Mouse (Mus musculus) heart, adult 11 months (tissue): ENCODE results near the gene Dtnb.

Source experiments
- DNase-seq: peaks from one replicate; pipeline ENCODE4 v3.0.0; 2022

Gene Dtnb

DNA sequence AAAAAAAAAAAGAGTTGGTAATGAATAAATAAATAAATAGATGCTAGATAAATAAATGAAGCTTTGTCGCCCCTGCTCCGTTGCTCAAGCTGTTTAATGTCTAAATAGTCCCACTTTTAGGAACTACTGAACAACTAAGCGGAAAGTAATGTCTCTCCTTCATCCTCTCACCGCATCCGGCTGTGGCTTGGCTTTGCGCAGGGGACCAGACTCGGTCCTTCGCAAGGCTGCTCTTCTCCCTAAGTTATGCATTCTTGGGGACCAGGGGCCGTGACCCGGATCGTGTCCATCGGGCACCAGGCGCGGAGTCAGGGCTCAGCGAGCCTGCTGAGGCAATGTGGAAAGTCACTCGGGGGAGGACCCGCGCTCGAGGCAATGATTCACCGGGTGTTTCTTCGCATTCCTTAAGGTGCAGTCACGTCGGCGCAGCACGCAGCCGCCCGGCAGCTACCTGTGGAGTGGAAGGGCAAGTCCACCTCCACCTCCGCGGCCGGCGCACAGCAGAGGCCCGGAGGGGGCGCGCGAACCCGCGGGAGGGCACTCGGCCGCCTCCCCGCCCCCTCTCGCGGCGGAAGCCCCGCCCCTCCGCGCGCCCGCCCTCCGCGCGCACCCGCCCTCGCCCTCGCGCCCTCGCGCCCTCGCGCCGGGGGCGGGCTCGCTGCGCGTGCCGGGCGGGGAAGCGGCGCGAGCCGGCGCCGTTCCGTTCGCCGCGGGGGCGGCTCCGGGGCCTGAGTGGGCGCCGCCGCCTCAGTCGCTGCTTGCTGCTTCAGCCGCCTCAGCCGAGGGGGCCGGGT, at the start of gene Dtnb:
Dtnb (plus strand) TSS at position 595 of the 794 bp plus-strand sequence.
- peak; percentile 98 for DNase-seq

DNA sequence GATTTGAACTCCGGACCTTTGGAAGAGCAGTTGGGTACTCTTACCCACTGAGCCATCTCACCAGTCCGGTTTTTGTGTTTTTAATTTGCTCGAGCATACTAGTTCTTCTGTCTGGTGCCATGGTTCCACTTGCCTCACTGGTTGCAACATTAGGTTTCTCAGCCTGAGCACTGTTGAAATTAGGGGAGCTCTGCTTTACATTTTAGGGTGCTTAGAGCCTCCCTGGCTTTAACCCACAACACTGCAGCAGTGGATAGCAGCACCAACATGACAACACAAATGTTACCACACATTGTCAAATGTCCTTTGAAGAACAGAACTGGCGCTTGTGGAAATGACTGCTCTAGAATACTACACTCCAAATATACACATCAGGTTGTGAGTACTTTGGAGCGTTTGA, 46.6 kb upstream of the Dtnb start:
- peak; percentile 54 for DNase-seq

DNA sequence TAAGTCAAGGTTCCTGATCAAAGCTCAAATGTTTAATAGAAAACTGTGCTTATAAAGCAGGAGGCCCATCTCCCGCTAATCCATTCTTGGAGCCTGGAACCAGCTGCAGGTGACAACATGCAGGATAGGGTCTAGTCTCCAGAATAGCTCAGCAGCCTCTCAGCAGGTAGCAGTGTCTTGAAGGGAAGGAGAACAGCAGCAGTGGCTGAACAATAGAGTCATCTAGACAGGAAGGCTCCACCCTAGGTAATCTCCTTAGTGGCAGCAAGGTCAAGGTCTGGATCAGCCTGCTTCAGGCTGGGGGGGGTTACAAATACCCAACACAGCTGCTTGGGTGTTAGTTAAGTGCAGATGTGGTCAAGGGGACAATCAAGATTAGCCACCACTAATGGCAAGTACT, 36.7 kb upstream of the Dtnb start:
- peak; percentile 58 for DNase-seq

DNA sequence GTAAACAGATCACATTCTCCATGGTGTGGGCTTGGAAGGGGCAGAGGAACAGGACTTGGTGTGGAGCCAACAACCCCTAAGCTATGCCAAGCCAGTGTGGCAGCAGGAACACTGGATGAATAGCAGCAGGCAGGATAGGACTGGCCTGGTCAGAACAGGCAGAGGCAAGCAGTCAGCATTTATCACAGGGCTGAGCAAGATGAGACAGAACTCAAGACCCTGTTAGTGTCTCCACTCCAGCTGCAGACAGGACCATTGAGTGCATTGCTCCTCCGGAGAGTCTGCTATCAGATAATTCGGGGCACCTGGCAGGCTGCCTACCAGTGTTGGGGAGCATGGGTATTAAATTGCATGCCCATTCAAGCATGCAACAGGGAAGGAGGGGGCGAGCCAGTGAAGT, 34.6 kb upstream of the Dtnb start:
- DNase-seq = peak; percentile 53

DNA sequence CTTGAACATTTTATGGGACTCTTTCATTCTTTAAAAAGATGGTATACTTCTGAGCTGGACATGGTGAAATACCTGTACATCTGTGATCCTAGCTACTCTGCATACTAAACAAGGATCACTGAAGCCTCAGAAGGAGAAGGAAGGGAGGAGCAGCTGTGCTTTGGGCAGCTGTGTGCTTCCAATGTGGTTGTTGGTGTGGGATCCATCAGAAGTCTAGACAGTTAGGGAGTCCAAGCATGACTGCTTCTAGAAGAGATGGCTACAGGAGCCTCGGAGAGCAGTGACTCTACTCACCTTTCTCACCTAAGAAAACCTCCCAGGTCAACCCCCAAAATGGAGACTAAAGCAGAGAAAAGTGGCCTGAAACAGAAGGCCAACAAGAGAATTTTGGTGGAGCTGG, 34.1 kb upstream of the Dtnb start:
- DNase-seq = peak; percentile 49

DNA sequence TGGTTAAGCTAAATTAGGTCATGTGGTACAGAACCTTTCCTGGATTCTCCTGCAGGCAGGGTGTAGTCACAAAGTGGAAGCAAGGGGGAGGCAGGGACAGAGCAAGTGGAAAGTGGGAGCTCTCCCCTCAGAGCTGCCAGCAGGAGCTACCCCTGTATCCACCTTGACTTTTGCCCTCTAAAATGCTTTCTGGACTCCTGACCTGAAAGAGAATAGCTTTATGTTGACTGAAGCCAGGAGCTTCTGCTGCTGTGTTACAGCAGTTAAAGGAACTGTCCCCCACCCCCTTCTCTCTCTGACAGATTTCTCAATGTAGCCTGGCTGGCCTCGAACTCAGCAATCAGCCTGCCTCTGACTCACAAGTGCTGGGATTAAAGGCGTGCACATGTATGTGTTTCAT, 32.6 kb upstream of the Dtnb start:
- DNase-seq = peak; percentile 66

DNA sequence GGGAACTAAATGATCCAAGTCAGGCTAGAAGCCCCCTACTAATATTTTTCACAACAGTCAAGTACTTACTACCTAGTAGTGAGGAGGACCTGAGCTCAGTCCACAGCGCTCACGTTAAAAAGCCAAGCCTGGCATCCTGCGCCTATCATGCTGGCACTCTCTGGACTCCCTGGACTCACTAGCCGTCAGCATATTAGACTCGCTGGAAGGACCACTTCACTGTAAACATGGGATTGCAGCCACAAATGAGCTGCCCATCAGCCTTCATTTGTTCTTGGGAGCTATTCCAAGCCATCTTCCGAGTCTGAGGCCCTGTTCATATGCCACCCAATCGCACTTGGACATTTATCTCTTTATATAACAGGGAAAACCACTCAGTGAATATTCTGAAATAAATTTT, 31.3 kb upstream of the Dtnb start:
- peak; percentile 74 for DNase-seq

DNA sequence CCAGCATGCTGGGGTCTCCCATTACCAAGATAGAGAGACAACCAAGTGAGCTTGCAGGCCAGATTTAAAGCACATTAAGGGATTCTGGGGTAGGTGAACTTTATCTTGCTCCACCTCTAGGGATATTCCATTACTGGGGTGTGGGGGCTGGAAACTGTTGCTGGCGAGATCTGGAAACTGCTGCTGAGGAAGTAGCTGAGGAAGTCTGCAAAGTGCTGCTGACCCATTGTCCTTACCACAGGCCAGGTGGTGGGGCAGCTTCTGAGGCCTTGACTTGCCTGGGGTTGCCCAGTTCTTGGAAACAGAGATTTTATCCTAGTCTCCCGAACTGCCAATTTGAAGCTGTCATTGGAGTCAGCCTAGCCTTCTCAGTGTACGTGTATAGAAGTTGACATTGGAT, 26.7 kb upstream of the Dtnb start:
- DNase-seq = peak; percentile 54

DNA sequence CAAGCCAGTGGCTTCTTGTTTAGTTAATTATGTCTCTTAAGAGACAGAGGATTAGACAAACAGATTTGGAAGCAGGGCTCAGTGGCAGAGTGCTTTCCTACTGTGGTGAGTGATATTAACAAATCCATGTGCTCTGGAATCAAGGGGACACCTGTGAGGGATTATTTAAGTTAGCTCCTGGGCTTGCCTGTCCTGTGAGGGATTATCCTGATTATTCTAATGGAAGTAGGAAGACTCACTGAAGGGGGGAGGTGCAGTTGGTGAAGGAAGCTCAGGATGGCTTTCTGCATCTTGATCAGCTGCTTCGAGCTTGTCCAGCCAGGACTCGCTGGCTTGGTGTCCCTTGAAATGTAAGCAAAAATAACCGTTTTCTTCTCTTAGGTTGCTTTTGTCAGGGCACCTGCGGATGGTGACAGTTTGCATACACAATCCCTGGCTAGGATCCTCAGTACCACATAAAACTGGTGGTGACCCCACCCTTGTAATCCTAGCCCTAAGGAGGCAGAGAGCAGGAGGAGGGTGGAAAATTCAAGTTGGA, 26.0 kb upstream of the Dtnb start:
- peak; percentile 78 for DNase-seq

DNA sequence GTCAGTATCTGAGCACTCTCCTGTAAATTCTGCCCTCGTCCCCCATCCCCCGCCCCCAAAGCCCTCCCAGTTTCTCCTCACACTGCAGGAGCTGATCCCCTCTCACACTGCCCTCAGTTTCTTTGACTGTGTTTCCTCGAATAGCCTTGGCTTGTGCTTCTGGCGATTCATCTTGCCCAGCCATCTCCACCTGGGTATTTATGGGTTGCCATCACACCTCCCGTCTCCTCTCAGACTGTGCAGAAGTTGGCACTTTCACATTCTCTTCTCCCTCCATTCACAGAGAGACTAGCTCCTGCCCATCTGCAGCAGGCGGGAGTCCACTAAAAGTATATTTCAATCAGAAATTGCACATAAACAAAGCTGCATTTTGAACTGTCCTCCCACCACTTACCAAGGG, 25.4 kb upstream of the Dtnb start:
- peak; percentile 72 for DNase-seq

DNA sequence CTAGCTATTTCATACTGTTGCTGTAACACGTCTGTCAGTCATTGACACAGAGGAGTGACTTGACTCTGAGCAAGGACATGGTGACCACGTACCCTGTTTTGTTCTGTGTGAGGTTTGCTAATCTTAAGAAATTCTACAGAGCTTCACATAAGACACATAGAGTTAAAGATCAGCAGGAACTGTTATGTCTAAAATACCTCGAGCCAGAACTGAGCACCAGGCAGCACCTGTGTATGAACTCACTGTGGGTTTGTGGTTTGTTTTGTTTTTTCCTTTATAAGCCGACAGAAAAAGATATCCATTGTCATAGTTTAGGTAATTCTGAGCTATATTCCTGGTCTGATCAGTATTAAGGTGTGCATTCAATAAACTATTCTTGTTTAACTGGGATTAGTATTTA, 24.7 kb upstream of the Dtnb start:
- no peak for DNase-seq

DNA sequence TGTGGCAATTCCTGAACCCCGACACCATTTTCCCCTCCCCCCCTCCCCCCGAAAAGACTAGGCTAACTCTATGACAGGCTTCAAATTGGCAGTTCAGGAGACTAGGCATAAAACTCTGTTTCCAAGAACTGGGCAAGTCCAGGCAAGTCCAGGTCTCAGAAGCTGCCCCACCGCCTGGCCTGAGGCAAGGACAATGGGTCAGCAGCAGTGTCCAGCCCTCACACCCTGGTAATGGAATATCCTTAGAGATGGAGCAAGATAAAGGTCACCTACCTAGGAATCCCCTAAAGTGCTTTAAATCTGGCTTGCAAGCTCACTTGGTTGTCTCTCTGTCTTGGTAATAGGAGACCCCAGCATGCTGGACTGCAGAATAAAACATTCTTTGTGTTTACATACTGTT, 24.3 kb upstream of the Dtnb start:
- DNase-seq = peak; percentile 57

DNA sequence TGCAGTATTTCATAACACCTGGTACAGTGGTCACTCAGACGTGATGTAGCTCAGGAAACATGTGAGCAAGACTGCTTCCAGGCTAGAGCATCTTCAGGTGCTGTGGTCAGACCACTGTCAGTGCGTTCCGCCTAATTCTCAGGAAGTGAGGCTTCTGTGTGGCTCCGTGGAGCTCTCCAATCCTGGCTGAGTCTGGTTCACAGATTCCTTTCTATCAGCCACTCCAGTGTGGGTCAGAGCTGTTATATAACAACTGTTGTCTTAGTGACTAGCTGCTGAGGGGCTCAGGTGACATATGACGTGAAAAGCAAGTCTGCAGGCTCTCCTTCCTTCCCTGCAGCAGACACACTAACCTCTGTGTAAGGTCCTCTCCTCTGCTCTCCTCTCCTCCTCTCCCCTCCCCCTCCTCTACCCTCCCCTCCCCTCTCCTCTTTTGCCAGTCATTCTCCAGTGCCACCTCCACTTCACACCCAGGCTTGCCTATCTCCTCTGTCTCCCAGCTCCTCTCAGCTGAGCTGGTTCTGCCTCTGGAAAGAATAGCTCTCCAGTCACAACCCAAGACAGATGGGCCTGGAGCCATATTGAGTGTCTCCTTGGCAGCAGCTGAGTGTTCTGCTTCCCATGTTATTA, 23.5 kb upstream of the Dtnb start:
- peak; percentile 93 for DNase-seq

DNA sequence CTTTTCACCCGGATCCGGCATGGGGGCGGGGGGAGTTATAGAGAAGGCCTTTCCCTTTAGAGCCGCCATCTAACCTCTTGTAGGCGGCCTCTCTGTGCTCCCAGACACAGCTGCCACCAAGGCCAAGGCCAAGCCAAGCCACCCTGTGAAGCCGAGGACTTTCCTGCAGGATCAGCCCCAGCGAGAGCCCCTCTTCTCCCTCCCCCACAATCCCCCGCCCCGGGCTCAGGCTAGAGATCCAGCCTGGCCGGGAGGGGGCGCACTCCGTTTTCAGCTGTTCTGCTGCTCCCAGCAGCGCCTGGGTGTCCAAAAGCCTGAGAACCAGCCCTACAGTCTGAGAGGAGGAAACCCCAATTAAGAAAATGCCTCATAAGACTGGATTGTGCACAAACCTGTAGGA, 21.9 kb upstream of the Dtnb start:
- DNase-seq = peak; percentile 64

DNA sequence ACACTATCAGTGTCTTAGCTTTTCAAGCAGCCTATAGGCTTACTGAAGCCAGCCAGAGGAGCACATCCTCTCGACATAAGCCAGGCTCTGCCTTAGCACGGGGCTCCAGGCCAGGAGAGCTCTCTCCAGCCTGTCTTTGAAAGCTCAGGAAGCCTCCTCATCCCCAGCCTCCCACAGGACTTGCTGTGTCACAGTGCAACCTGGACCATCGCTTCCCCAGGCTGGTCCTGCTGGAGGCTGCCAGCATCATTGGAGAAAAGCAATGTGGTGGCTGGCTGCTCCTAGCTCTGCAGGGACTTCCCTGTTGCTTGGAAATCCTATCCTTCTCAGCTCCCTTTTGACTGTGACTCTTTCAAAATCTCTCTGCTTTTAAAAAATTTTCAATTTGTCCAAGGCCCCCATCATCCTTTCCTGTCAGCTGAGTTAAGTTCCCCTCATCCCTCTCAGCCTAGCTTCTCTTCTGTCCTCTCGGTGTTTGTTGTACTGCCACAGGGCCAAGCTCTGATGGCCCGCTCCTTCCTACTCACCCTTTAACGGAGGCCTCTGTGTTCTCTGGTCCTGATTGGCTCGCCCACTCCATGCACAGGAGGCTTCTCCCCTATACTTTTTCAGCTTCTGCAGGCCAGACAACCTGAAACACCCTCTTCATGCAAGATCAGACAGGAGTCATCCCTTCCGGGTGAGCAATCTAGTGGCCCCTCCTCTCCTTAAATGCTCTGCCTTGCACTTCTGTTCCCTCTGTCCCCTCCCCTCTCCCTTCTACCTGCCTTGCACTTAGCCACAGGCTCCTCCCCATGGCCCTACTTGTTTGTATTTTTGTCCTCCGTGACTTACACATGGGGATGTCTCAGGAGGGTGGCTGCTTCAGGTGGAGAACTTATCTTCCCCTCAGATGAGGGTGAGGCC, 14.5 kb upstream of the Dtnb start:
- peak; percentile 83 for DNase-seq

DNA sequence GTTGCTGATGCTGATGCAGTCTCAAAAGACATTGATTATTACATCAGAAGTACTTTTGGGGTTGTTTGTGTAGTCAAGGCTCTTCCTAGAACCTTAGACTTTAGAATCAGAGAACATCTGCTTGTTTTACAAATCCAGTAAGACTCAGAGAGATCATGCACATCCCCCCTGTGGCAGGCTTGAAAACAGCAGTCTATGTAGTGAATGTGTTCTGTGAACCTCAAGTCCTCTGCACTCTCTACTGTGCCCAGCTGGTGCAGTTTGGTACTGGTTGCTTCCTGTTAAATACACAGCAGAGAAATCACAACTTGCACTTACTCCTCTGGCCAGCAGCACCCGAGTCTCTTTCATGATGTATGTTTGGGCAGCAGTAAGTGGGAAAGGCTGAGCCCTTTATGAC, 11.6 kb upstream of the Dtnb start:
- DNase-seq = no peak

DNA sequence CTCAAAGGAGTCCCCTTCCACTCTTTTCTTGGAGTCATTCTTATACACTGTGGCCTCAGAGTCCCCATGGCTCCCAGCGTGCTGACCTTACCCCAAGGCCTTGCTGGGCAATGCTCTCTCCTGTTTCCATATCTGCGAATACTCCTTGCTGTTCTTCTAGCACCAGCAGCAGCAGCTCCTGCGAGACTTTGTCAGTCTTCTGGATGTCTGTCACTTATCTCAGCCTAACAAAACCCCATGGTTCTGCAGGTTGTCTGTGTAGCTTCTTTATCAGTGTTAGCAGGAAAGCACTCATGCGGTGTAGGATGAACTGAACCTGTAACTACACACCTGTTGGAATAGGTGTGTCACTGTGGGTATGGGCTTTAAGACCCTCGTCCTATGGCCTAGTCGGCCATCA, 11.1 kb upstream of the Dtnb start:
- no peak for DNase-seq

DNA sequence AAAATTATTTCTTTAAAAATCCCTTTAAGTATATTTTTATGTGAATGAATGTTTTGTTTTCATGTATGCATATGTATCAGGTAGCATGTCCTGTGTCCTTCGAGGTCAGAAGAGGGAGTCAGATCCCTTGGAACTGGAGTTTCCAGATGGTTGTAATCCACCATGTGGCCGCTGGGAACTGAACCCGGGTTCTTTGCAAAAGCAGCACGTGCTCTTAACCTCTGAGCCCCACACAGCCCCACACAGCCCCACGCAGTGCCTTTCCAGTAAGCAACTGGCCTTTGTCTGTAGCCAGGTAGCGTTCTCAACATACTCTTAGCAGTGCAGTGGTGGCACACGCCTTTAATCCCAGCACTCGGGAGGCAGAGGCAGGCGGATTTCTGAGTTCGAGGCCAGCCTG, 9.4 kb upstream of the Dtnb start:
- DNase-seq = no peak

DNA sequence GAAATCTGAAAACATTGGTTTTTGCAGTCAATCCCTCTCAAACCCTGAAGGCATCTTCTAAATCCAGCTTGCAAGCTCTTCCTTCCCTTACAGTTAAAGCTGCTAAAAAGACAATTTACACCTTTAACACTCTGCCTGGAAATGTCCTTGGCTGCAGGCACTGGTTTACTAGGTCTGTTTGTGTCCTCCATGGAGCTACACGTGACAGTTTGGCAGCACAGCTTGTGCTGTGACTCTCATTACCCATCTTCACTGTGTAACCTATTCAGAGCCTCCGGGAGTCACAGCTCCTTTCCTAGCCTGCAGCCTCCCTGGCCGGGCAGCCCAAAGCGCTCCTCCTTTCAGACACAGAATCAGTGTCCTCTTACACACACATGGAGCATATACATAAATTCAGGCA, 8.5 kb upstream of the Dtnb start:
- peak; percentile 94 for DNase-seq

DNA sequence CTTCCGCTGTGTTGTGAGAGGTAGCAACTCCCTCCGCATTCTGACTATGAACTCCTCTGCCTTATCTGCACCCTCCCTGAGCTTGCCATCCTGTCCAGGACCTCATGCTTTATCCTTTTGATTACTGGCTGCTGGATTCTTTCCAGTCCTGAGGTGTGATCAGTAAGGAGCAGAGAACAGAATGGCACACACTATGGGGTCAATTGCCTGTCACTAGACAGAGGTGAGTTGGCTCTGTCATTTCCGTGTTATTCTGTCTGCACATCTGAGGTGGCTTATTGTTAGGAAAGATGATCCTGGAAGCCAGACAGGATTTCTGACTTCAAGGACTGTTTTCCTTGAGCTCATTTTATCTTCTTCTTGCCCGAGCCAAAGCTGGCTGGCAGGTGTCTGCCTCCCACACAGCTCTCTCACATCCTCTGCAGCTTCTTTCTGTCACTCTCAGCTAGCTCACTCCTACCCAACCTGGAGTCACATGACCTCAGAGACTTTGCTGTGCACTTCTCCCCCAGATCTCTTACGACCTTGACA, 3.7 kb upstream of the Dtnb start:
- DNase-seq = no peak

DNA sequence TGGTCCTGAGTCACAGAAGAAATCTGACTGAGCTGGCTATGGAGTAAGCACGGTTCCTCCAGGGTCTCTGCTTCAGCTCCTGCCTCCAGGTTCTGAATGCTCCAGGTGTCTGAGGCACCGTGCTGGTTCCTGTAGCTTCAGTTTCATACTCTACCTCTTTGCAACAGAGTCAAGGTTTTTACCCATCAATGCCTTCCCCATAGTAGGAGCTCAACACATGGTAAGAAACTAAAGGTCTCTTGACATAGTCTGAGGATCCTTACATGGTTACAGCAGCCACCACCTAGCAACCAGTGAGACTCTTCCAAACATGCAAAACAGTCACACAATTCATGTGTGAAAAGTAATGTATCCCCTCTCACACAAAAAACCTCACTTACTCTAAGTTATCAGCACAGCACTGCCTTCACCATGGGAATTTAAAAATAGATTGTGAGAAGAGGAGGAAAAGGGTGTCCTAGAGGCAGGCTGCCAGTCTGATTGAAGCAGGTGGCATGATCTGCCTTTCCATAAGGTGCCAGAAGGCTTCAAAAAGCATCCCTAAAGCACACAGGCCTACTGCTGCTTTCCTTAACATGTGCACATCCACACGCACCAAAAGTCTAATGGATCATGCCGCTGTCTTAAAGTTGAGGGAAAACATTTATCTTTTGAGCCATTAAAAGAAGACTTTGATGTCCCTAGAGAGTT, 1.3 kb upstream of the Dtnb start:
- no peak for DNase-seq

DNA sequence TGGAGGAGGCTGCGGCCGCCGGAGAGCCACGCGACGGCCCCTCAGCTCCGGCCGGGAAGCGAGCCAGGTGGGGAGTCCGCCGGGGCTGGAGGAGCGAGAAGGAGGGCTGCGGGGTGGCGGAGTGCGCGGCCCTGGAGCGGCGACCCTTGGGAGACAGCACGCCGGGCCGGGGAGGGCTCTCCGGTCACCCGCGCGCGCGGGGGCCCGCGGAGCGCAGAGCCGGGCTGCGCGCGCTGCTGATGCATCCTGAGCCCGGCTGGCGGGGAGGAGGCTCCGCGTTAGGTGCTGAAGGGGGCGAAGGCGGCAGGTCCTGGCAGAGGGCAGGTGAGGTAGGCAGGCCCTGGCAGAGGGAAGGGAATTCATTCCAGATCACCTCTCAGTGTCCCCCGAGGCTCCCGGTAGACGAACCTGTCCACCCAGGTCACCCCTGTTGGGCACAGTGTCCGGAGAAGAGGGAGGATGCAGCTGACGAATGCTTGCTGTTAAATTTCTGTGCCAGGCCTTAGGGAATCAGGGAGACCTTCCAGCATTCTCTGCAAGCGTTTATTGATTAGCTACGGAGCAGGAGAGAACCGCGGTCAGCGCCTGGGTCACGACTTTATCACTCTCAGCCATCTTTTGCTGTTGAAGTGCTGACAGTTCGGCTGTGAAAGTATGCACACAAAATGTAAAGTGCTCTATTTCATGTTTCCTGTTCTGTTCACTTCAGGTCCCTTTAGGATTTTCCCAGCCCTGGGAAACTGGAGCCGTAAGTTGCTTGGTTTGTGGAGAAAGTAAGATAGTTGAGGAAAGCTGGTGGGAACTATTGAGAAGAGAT, 608 bp downstream of the Dtnb start:
- no peak for DNase-seq
